Mouse (Mus musculus) ES-E14 (cell line): ENCODE results near the gene Ephb1.

Experiments used
- CHD2 ChIP-seq: IDR thresholded peaks from 2 replicates; pipeline ENCODE4 v1.6.1; 2014; ENCODE audit warnings: mild to moderate bottlenecking, low read depth, low read length, inconsistent platforms
- MAFK ChIP-seq: IDR thresholded peaks from 2 replicates; pipeline ENCODE4 v1.6.1; 2014; ENCODE audit warnings: mild to moderate bottlenecking, low read depth, low read length, inconsistent platforms; ENCODE audit not compliant: insufficient read depth
- ZC3H11A ChIP-seq: IDR thresholded peaks from 2 replicates; pipeline ENCODE4 v1.6.1; 2012; ENCODE audit warnings: low read depth, mild to moderate bottlenecking, inconsistent platforms, low read length, borderline replicate concordance
- ZNF384 ChIP-seq: IDR thresholded peaks from 2 replicates; pipeline ENCODE4 v1.6.1; 2012; ENCODE audit warnings: low read depth, low read length, inconsistent platforms

- TF ChIP-seq ZC3H11A (no peak), CHD2 (no peak), MAFK (no peak), ZNF384 (no peak)
Measured at GRCm38 (mm10) chr9:102298741-102299140, 55.8 kb downstream of the Ephb1 start.
